Mouse (Mus musculus) lung, adult 2 months (tissue): Measurements from ENCODE around the gene Hist1h2bb.
A peak's percentile ranks its signal among the peaks of the same experiment; 100 is the strongest.

ENCODE experiments used
- CTCF ChIP-seq: fragments of 200-500 bp; IDR thresholded peaks from 2 replicates; pipeline ENCODE4 v1.5.1; 2011; ENCODE audit warnings: mild to moderate bottlenecking, low read length, control low read depth; ENCODE audit not compliant: insufficient read depth
- POLR2A ChIP-seq: fragments of 200-500 bp; IDR thresholded peaks from 2 replicates; pipeline ENCODE4 v1.6.1; 2011; ENCODE audit warnings: low read depth, mild to moderate bottlenecking, control low read depth, low read length, borderline replicate concordance; ENCODE audit errors: extremely low read depth

GRCm38 (mm10) chr13:23763586-23764323 lies 17.2 kb downstream of the Hist1h2bb start, which contains the start of gene Hist1h1a:
- TF ChIP-seq POLR2A: peak; percentile 77; the same call in 1 of the 2 replicates
- no peak for TF ChIP-seq CTCF
